Mouse (Mus musculus) thymus, postnatal 36 days (tissue): ENCODE results near the gene Qsox2.
A peak's percentile ranks its signal among the peaks of the same experiment; 100 is the strongest.

Experiments
- DNase-seq, 2 experiments: peaks; one replicate each; pipeline ENCODE4 v3.0.0; 2022; ENCODE audit warnings: mixed read lengths in 2 of 2

Gene Qsox2

DNA sequence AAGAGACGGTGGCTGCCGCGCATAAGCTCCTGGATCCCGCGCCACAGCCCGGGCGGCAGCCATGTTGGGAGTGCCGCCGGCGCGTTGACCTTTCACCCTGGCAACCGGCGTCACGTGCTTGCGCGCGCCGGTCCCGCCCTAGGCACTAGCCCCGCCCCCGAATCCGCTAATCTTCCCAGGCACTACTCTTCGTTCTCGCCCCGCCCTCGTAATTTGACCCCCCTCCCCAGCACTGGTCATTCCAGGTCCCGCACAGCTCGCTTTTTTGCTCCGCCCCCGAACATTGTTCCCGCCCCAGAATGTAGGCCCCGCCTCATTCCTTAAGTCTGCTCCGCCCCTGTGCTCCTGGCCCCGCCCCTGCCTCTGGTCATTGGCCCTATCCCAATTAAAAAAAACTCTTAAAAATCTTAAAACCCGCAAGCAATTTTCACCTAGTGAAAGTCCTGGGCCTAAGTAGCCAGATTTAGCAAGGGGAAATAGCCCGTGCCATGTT, at the start of gene Qsox2:
TSS of gene Qsox2 (minus strand) at position 236 of the 493 bp plus-strand sequence.
- DNase-seq: peak; percentile 81 to 86

DNA sequence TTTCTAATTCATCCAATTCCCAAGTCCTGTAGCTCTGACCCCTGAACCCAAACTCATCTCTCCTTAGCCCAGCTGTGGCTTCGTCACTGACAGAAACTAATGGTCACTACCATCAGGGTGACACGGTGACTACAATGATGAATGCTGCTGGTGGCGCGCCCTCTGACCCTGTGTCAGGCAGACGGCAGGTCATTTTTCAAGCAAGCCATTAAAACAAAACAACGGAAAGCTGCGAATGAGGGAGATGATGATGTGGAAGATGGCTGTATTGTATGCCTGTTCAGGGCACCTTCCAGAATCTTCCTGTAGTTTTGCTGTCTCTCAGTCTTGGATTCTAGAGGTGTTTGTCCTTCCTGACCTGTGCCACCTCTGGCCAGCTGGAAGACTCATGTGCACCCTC, 49.1 kb upstream of the Qsox2 start:
- no peak for DNase-seq

DNA sequence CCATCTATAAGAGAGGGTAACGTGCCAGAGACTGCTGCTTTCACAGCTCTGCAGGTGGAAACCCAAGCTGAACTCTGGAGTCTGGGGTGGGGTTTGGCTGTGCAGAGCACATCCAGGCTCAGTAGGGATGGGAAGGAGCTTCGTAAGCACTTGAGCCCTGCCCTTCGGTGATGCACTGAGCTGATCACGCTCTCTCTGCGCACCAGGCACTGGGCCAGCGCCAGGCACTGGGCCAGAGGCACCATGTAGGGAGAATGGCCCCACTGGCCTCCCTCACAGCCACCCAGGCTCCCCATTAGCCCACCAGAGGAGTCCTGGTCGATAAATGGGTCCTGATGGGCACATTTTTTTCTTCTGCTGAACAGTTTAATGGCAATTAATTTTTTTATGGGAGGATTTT, 48.5 kb upstream of the Qsox2 start:
- no peak for DNase-seq

DNA sequence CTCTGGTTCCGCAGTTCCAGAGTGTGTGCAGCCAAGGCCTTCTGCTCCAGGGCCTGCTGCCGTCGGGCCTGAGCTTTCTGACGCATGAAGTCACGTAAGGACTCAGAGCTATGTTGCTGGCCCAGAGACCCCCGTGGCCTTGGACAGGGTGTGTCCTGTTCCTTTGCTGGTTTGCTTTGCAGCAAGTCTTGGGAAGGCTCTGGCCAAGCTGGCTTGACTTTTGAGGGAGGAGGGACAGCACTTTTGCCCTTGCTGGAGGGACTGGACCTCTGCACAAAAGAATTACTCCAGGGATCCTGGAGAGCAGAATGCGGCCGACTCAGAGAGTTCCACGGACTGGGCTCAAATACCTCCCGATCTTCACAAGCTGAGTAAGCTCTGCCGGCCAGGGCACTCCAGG, 43.3 kb upstream of the Qsox2 start:
- no peak for DNase-seq

DNA sequence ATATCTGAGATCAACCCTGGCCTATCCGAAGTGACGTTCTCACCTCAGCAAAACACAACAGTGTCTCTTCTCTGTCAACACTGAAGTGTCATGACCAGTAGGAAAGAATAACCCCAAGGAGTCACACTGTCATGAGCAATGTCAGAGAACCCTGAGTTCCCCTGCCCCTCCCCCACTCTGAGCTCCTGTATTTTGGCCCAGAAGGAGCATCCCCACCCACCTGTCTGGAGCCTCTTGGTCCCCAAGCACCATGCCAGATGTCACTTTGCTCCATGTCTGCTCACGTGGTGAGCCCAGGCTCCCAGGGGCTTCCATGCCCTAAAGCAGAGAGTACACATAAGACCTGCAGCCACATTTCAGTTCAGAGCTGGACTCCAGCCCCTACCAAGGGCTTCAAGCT, 42.4 kb upstream of the Qsox2 start:
- no peak for DNase-seq

DNA sequence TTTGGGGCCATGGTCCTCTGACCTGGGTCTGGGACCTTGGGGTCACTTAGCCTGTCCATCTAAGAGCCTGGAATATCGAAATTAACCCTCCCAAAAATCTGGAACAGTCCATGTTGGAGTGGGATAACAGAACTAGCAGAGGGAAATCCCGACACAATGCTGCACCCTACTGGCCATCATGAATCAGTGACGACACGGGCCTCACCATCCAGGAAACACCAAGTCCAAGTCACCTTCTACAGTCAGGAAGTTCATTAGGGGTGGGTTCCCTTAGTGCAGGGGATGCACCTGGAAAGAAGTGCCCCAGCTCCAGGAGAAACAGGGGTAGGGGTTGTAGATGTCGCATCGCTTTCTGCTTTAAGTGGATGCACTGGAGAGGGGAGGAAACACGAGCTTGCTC, 36.3 kb upstream of the Qsox2 start:
- peak; percentile 29 to 39 for DNase-seq

DNA sequence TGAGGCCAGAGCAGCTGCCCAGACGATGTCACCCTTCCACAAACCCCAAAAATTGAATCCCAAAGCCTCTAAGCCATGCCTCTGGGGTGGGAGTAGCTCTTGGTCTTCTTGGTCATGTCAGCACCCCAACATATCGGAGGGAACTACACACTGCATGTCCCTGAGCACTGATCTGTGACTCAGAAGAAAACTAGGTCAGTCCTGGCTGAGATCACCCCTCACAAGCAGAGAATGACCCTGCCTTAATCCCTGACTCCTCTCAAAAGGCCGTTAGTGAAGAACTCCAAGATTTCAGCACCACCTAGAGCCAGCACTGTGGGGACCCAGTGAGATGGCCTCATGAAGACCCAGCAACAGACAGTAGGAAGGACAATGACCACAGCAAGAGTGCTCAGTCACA, 30.9 kb upstream of the Qsox2 start:
- no peak for DNase-seq

DNA sequence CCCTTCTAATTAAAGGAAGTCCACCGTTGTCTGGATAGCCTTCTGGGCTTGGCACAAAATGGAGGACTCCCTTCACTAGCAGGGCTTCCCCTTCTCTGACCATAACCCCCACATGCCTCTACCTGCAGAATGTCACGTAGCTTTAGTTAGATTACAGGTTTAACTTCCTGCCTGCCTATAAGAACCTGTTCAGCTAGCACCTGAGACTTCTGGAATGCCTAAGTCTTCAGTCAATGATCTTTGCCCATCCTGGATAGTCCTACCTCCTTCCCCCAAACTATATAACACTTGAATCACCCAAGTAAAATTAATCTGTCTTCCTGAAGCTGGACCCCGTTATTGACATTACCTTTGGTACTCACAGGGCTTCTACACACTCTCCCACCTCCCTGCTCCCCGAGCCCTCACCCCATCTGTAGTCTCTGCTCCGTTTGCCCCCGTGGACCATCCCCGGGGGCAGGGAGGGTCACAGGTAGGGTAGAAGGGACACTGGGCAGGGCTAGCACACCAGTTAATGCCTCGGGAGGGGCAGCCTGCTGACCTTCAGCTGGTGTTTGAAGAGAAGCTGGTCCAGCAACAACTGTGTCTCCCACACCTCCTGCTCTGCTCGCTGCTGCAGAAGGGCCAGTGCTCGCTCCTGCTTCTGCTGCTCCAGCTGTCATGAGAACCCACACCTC, 28.9 kb upstream of the Qsox2 start:
- DNase-seq: no peak

DNA sequence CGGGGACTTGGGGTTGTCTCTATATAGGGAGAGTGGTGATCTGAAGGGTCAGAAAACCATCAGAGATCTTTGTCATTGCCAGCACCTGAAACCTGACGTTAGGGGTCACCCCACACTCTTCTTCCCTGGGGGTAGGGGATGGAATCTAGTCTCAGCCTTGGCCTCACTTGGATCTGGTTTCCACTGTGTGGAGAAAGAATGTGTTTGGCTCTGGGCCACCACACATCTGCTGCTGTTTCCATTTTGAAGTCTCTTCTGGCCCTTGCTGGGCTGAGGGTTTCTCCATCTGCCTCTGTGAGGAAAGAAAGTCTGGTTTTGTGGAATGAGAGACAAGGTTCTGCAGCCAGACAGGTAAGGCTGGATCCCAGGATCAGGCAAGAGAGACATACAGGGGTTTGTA, 27.8 kb upstream of the Qsox2 start:
- no peak for DNase-seq

DNA sequence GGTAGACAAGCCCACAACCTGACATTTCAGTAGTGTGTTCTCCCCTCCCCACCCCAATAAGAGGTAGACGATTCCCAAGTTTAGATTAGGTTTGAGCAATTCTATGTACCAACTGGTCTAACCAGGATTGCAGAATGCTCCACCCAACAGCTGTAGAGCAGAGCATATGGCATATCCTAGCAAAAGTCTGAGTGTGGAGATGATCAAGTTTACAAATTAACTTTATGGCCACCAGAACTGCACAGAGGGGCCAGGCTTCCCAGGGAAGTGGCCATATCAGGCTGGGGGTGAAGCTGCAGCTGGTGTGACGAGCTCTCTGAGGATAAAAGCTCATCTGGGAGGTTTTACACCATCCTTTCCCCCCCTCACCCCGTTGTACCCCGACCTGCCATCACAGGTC, 27.3 kb upstream of the Qsox2 start:
- no peak for DNase-seq

DNA sequence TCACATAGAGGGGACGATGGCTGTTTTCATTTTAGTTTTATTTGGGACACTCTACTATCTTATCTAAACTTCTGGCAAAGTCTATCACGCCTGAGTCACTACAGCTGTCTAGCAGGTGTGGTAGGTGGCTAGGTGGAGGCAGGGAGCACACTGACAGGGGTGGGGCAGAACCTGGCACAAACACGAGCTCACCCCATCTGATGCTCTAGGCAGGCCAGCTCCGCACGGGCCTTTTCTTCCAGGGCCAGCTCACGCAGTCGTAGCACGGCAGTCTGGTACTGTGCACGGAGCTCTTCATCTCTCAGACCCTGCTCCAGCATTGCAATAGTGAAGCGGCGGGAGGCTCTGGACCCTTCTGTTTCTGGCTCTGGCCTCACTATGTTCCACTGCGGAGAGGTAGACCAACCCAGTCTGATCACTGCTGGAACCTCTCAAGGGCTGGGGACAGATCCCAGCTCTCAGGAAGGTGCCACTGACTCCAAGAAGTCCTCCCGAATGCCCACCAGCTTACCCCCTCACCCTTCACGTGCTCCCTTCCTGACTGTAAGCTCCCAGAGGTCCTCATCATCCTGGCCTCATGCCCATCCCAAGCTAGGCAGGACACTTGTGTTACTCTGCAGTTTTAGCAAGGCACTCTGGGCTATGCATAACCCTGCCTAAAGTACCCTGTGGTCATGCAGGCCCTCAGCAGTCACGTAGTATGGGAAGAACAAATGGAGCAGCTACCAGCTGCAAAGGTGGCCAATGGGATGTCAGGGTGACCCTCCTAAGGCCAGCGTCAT, 20.2 kb upstream of the Qsox2 start:
- DNase-seq: no peak

DNA sequence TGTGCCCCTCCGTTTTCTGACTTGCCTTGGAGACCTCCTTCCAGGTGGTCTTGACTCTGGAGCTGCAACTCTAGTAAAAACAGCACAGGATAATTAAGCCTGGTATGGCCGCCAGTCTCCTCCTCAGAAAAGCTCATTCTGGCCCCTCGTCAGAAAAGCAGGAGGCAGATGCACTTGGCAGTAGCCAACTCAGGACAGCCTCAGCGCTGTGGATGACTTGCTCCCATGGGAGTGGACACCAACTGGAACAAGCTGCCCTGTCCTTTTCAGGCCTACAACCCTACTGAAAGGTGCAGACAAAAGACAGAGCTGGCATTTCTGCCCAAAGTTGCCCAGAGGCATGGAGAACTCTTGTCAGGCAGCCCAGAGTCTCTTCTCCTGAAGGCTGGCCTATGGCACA, 17.5 kb upstream of the Qsox2 start:
- no peak for DNase-seq

DNA sequence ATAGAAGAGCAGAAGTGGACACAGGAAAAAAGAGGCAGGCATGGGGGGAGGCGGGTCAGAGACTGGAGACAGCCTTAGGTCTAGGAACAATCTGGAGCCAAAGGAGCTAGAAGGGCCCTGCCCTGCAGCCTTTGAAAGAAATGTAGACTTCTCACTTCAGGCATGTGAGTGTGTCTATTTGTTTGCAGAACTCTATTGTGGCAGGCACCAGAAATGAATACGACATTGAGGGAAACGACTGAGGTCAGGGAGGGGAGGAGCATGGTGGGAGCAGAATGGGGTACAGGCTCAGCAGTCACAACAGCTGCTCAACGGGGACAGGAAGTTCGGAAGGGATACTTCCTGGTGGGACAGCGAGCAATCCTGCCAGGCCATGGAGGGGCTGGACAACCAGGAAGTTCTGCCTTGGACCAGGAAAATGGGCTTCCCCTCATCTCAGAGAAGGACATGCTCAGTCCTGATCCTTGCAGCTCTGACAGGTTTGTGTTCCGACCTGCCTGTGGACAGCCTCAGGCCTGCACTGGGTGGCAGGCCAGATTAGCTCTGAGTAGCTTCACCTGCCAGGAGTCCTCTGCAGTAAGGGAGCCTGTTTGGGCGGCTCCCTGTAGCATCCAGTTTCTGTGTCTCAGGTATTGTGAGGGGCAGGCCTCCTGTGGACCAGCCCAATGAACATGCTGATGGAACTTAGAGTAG, 15.3 kb upstream of the Qsox2 start:
- no peak for DNase-seq

DNA sequence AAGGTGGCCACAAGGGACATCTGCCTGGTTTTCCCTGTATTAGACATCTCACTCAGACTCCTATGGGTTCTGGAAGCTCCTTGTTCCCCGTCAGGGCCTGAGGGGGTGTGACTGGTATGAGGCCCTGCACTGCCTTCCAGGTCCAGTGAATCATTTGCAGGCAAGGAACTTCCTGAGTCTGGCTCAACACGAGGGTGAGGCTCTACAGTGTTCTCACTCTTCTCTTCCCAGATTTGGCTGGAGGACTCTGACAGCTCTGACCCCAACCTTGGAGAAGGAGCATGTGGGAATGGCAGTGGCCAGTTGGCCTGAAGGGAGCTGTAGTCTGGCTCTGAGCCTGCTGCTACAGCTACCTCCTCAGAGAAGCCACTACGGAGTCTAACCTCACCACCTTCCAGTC, 10.2 kb upstream of the Qsox2 start:
- DNase-seq: no peak

DNA sequence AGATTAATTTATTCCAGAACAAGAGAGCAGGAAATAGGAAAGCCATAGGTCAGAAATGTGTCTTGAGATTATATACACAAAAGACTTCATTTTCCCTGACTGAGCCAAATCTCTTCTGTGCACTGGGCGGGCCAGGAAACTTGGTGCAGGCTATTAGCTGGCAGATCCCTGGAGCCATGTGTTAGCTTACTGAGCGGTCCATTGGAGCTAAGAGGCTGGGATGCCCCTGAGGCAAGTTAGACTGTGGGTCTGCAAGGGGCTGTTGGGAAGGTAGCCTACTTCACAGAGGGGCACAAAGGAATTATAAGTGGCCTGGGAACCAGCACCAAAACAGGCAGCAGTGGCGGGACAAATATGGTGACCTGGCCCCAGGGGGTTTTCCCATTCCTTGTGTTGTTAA, 3.5 kb upstream of the Qsox2 start:
- no peak for DNase-seq

DNA sequence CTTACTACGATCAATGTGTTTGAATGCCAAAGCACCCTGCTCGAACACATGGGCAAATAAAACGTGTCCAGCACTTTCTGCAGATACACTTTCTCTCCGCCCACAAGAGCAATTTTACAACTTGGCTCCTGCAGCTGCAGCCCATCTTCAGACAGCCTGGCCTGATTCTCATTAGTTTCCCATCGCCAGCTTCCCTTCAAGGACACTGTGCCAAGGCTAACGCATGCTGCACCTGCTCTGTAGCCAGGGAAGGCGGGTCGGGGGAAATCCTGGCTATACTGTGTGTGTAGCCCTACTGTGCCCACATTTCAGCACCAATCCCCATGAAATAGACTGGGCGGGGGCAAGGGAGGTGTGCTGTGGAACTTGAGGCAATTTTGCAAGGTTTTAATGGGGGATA, 3.0 kb upstream of the Qsox2 start:
- no peak for DNase-seq

DNA sequence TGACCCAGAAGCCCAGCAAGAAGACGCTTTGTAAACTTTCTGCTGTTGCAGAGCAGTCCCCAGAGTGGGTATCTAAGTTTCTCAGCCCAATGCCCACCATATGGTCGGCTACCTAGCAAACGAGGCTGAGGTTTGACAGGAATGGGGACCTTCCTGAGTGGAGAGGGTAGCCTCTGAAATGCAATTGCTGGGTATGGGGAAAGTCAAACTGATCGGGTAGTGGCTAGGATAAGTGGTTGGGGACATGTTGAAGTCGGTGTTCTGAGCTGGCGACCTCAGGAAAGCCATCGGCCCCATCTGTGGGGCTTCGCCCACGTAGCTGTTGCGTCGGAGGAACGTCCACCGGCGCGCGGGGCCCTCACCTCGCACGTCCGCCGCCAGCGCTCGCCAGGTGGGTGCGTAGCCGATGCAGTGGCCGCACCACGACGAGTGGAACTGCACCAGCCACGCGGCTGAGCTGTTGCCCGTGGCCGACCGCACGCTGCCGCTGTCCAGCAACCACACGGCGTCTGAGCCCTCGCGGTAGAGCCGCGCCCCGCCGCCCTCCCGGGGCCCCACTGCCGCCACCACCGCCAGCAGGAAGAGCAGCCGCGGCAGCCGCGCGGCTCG, 540 bp downstream of the Qsox2 start:
- DNase-seq: peak in 1 of 2 experiments; percentile 3

DNA sequence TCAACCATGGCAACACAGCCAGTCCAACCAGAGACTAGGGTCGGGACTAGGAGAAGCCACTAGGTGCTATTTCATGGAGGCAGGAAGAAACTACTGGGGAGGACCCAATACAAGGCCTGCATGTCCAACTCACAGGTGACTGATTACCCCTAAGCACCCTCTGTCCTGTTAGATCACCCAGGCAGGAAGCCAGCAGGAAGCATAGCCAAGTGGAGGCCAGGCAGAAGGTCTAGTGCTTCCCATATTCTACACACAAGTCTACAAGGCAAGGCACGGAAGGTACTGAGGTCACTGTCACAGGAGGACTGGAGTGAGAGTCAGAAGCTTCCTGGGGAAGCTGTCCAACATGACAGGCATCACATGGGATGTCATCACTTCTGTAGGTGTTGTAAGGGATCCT, 2.6 kb downstream of the Qsox2 start:
- DNase-seq: peak; percentile 7

DNA sequence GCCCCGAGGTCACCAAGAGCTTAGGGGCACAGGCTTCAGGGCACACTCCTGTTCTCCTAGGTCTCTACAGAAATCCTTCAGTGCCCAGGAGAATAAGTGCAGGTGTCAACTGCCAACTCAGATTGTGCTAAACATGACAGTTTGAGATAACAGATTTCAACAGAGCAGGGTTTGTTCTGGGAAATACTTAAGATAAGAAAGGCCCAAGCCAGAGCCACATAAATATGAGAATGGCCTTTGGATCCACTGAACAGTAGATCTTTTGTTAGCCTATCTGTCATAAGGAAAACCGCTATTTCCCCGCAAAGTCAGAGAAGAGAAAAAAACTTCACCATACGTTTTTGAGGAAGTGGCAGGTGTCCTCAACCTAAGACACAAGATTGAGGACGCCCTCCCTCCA, 3.1 kb downstream of the Qsox2 start:
- no peak for DNase-seq

DNA sequence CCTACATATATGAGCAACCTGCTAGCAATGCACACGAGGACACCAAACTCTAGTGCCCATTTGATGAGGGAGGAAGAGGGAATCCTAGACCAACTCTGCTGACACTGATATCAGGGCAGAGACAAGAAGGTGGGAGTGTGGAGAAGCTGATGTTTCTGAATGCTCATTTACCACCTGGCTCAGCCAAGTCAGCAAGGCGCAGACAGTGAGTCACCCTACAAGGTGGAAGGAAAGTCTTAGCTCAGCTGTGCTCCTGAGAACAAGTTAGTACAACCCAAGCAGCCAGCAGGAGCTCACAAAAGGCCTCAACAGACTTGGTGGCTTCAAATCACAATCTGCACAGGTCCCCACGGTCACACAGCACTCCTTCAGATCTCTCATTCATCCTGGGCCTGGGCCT, 6.0 kb downstream of the Qsox2 start:
- no peak for DNase-seq

DNA sequence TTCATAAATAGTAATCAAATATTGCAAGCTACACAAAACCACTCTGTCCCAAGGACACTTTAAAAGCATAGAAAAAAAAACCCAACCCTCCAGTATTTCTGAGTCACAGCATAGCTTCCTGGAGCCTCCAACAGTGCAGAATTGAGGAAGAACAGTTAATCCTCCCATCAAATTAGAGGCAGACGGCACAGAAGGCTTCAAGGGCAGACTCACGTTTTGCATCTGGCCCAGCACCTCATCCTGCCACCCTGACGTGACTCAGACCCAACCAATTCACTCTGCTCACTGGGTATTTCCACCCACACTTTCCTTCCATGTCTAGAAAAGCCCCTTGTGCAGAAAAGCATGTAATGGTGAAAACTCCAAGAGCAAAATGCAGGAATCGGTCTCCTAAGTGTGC, 7.1 kb downstream of the Qsox2 start:
- DNase-seq: no peak

DNA sequence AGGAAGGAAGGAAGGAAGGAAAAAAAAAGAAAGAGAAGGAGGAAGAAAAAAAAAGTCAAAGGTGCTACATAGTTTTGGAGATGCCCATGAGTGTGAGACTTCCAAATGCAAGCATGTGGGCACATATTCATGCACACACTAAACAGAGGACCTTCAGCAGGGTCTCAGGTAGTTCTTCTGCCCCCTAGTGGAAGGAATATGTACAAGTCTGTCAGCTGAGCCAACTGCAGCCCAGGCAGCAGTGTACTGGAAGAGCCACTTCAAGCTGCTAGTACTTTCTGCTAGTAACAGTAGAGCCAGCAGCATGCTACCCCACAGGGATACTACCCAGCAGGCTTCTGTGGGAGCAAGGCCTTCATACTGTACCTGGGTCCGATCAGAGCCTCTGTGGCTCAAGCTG, 9.5 kb downstream of the Qsox2 start:
- peak; percentile 27 to 40 for DNase-seq

DNA sequence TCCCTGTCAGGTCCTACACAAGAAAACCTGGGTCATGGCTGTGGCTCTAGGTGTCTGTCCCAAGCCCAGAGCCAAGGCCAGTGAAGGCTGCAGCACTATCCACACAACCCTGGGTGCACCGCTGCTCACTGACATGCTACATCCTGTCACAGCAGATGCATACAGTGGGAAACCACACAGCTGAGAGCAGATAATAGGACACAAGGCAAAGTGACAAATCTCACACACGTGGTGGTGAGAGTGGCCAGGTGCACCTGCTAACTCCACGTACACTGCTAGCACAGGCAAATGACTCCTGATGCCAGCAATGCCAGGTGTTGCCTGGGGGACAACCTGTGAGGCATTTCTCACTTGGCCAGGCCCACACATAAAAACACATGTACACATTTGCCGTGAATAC, 12.1 kb downstream of the Qsox2 start:
- peak; percentile 33 to 51 for DNase-seq

DNA sequence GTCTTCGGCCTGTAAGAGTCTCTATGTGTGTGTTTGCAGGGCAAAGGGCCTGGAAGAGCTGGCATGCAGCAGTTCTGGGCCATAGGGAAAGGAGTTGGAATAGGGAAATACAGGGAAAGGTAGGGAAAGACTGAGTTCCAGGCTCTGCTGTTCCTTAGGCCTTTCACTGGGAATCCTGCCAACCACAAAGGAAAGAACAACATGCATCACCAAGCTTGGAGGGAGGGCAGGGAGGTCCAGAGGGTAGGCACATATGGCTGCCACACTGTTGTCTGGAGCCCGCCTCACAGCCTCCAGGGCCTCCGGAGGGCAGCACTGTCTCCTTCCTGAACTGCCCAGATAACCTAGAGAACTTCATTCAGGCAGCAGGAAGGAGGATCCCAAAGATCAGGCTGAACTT, 13.4 kb downstream of the Qsox2 start:
- no peak for DNase-seq
